Mouse (Mus musculus) lung, embryonic 14.5 days (tissue): Measurements from ENCODE around the gene Prkcb. TPM values are rescaled to one million over a fixed set of nuclear protein-coding genes. Genes with fewer than 3 reads are reported as not detected.

ENCODE experiments used
- ATAC-seq: fragments of 200-750 bp; cut with Nextera tagmentation; 2 replicates; pipeline ENCODE4 v1.8.0; 2017; ENCODE audit warnings: mild to moderate bottlenecking, moderate TSS enrichment, moderate library complexity; ENCODE audit not compliant: insufficient read depth
- DNase-seq: peaks from one replicate; pipeline ENCODE4 v3.0.0-alpha.2; 2015
- H3K27ac ChIP-seq: fragments of 300-500 bp; sonication (generic); 2 replicates; pipeline ENCODE4 v1.5.1; 2014; ENCODE audit warnings: low read depth, mild to moderate bottlenecking, moderate library complexity
- H3K27me3 ChIP-seq: fragments of 300-500 bp; sonication (generic); 2 replicates; pipeline ENCODE4 v1.6.1; 2014; ENCODE audit warnings: low read length, control low read depth; ENCODE audit not compliant: insufficient read depth
- H3K36me3 ChIP-seq: fragments of 300-500 bp; sonication (generic); 2 replicates; pipeline ENCODE4 v1.6.1; 2014; ENCODE audit warnings: control low read depth; ENCODE audit not compliant: insufficient read depth
- H3K4me1 ChIP-seq: fragments of 300-500 bp; sonication (generic); 2 replicates; pipeline ENCODE4 v1.6.1; 2014; ENCODE audit warnings: antibody characterized with exemption, control low read depth; ENCODE audit not compliant: insufficient read depth
- H3K4me2 ChIP-seq: fragments of 300-500 bp; sonication (generic); 2 replicates; pipeline ENCODE4 v1.6.1; 2014; ENCODE audit warnings: mild to moderate bottlenecking
- H3K4me3 ChIP-seq: fragments of 300-500 bp; sonication (generic); 2 replicates; pipeline ENCODE4 v1.5.1; 2014; ENCODE audit warnings: low read depth, low read length
- H3K9ac ChIP-seq: fragments of 300-500 bp; sonication (generic); 2 replicates; pipeline ENCODE4 v1.6.1; 2014
- H3K9me3 ChIP-seq: fragments of 300-500 bp; sonication (generic); 2 replicates; pipeline ENCODE4 v1.6.1; 2016; ENCODE audit warnings: low read depth, low read length, control low read depth
- CTCF ChIP-seq: IDR thresholded peaks from 2 replicates; pipeline ENCODE4 v1.5.1; 2016; ENCODE audit warnings: antibody characterized with exemption, low read depth
- WGBS: fragments of 180-500 bp; shearing (Covaris S2); extraction: QIAGEN DNeasy Blood & Tissue Kit; methylation state at CpG from one replicate; pipeline ENCODE4 v1.1.7; 2014; 5-methylcytosine and 5-hydroxymethylcytosine counted together
- polyA plus RNA-seq: library from polyadenylated mRNA; unstranded; fragments of >200 nt; fragmentation: Nextera tagmentation; extraction: Ambion mirVana; gene quantifications from 2 replicates; pipeline ENCODE4 v1.2.1, GENCODE M21; 2014

The Prkcb gene
- polyA plus RNA-seq, 1 experiment from 2014 or later = 9.7 TPM

DNA sequence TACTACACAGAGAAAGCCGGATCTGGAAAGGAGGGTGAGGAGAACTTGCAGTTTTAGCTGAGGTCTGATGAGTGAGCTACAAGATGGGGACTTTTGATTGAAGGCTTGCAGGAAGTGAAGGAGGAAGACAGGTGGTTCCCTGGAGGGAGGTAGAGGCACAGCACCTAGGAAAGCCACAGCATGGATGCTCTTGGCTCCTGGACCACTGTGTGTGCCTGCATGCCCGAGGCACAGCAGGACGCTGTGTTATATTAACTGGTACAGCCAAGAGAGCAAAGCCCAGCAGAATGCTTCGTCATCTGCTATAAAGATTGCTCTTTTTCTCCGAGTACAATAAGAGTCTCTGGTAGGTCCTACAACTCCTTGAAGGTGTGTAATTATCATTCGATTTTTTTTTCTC is 188.1 kb downstream of the Prkcb start:
- TF ChIP-seq CTCF = no peak
- Histone ChIP-seq H3K4me1 (no peaks in the 10 kb centered on the region), H3K4me3 (no peak overlapping the region), H3K4me2 (no peak overlapping the region), H3K9me3 (peaks cover 5% of the 10 kb centered on the region; the same call in 1 of the 2 replicates), H3K27ac (no peak overlapping the region), H3K9ac (no peak overlapping the region), H3K36me3 (no peaks in the 10 kb centered on the region), H3K27me3 (no peaks in the 10 kb centered on the region)
- WGBS = 84% methylated on average over 6 of the region's 6 CpGs
- no peak for DNase-seq
- ATAC-seq = no peak

DNA sequence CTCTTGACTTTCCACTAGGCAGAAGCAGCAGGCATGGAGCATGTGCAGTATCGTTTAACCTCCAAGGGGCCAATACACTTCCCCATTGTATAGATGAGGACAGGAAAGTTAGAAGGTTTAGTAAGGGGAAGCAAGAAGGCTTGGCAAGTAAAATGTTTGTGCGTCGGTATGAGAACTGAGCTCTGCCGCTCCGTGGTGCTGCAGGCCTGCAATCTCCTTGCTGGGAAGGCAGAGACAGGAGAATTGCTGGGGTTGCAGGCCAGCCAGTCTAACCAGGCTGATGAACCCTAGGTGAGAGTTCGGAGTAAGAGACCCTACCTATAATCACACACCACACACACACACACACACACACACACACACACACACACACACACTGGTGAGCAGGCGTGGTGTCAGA is 188.6 kb downstream of the Prkcb start:
- H3K36me3 ChIP-seq = no peaks in the 10 kb centered on the region
- no peaks in the 10 kb centered on the region for H3K4me1 ChIP-seq
- no peak for TF ChIP-seq CTCF
- ATAC-seq (no peak), DNase-seq (no peak)
- H3K9me3 ChIP-seq = peaks cover 5% of the 10 kb centered on the region; the same call in 1 of the 2 replicates
- H3K27ac ChIP-seq = no peak overlapping the region
- no peak overlapping the region for H3K4me2 ChIP-seq
- no peak overlapping the region for H3K9ac ChIP-seq
- H3K27me3 ChIP-seq = no peaks in the 10 kb centered on the region
- WGBS = 51% methylated on average over 7 of the region's 7 CpGs
- no peak overlapping the region for H3K4me3 ChIP-seq

DNA sequence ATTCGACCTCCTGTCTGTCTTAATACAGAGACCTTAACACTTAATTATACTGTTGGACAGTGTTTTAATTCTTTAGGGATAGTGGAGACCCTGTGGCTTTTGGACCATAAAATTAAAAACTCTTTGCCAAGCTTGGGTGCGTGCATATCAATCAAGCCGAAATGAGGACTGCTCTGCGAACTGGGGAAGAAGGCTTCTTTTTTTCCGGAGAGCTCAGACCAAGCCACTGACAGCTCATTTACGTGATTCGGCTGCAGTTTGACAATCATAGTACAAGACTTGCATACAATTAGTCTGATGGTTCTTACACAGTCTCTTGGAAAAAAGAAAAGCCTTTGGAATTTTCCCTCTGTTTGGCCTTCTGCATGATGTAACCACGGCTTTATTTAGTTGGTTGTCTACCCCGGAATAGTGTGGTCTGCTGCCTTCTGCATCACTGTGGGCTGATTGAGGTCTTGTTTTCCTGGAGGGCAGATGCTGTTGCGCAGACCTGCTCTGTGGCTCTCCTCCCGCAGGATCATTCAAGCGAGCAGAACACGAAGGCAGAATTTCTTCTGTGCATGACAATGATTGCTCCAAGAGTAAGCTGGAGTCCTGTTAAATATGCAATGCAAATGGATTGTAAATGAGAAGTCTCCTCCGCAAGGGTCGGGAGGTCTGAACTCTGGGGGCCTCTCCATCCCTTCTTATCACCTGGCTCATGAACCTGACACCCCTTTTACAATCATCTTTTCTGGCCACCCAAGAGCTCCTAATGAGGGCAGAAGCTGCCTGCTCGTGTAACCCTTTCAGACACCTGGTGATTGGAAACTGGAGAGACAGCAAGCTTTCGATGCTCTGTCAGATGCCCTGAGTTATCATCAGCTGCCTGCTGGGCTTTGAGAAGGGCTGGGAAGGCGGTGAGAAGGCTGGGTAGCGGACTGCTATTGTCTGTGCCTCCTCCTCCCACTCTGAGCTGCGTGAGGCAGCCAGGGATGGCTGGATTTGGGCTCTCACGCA is 189.3 kb downstream of the Prkcb start:
- H3K4me2 ChIP-seq = no peak overlapping the region
- H3K9ac ChIP-seq = no peak overlapping the region
- no peak overlapping the region for H3K27ac ChIP-seq
- ATAC-seq (no peak), DNase-seq (no peak)
- H3K4me1 ChIP-seq = no peaks in the 10 kb centered on the region
- no peaks in the 10 kb centered on the region for H3K36me3 ChIP-seq
- H3K4me3 ChIP-seq = no peak overlapping the region
- no peaks in the 10 kb centered on the region for H3K27me3 ChIP-seq
- H3K9me3 ChIP-seq = peaks cover 5% of the 10 kb centered on the region; the same call in 1 of the 2 replicates
- WGBS = 18% methylated on average over 21 of the region's 21 CpGs
- no peak for TF ChIP-seq CTCF

DNA sequence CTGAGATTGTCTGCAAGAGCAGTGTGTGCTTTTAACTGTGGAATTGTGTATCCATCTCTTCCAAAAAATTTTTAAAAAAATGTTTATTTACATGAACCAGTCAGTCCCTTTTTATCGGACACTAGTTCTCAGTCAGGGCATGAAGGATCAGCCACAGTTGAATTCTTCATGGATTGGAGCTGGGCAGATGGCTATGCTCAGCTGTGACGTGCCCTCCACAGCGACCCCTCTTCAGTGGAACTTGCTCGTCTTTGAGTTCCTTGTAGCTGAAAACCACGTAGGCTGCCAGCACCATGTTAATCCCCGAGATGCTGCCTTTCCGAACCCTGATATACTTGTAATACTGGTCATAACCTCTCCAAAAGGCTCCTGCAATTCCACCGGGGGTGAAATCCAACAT is 195.4 kb downstream of the Prkcb start:
- Histone ChIP-seq H3K9me3 (no peaks in the 10 kb centered on the region), H3K9ac (no peak overlapping the region), H3K27me3 (no peaks in the 10 kb centered on the region), H3K4me2 (no peak overlapping the region), H3K4me1 (no peaks in the 10 kb centered on the region), H3K4me3 (no peak overlapping the region), H3K27ac (no peak overlapping the region), H3K36me3 (no peaks in the 10 kb centered on the region)
- WGBS = 48% methylated on average over 8 of the region's 8 CpGs
- DNase-seq (peak; percentile 71), ATAC-seq (peak; percentile 90; the same call in 1 of the 2 replicates)
- no peak for TF ChIP-seq CTCF

DNA sequence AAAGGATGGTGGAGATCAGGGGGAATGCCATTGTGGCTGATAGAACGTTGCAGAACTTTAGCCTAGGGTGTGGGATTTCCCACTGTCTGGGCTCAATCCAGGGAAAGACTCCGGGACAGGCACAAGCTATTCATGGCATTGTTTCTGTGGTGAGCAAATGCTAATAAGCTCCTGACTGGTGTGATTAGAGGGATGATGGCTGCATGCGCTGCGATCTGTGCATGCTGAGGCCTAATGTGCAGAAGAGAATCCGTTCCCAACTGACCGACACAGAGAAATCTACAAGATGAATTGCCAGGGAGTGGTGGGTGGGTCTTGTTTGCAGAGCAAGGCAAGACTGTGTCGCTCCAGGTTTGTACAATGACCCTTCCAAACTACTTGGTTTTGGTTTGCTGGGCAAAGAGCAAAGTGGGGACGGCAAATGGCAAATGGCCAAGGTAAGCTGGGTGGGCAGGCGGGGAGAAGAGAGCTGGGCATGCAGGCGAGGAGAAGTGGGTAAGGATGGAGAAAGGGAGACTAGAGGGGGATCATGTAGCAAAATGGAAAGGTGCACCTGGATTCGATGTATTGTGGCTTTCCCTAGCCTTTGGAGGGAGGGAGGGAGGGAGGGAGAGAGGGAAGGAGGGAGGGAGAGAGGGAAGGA is 199.5 kb downstream of the Prkcb start:
- 56% methylated on average over 11 of the region's 11 CpGs for WGBS
- no peak for TF ChIP-seq CTCF
- ATAC-seq = no peak

DNA sequence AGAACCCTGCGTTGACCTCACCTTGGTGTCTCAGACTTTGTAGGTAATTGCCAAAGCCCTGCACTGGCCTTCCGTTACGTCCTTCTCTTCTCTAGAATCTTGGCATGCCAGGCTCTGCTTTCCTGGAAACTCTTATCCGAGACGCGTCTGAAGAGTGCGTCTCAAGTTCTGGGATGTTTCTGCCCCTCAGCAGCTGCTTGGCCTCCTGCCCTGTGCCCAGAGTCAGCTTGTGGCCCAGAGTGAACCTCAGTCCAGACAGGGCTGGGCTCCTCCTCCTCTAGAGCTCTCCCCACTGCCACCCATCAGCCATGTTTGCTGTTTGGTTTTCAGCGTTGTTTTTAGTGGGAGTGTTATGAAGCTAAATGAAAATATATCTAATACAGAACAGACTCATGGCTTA is 203.5 kb downstream of the Prkcb start:
- no peak for DNase-seq
- Histone ChIP-seq H3K4me2 (no peak overlapping the region), H3K27me3 (no peaks in the 10 kb centered on the region), H3K9ac (no peak overlapping the region), H3K9me3 (no peaks in the 10 kb centered on the region), H3K36me3 (no peaks in the 10 kb centered on the region), H3K27ac (no peak overlapping the region), H3K4me3 (no peak overlapping the region), H3K4me1 (no peaks in the 10 kb centered on the region)
- WGBS = 62% methylated on average over 8 of the region's 8 CpGs
- no peak for ATAC-seq
- no peak for TF ChIP-seq CTCF

More for the DNA sequence above, 199.5 kb downstream of the Prkcb start:
- no peak for DNase-seq
- H3K4me1 ChIP-seq = no peaks in the 10 kb centered on the region
- H3K9me3 ChIP-seq = no peaks in the 10 kb centered on the region
- H3K4me3 ChIP-seq = no peak overlapping the region
- H3K27ac ChIP-seq = no peak overlapping the region
- no peaks in the 10 kb centered on the region for H3K36me3 ChIP-seq
- no peaks in the 10 kb centered on the region for H3K27me3 ChIP-seq
- no peak overlapping the region for H3K9ac ChIP-seq
- H3K4me2 ChIP-seq = no peak overlapping the region

DNA sequence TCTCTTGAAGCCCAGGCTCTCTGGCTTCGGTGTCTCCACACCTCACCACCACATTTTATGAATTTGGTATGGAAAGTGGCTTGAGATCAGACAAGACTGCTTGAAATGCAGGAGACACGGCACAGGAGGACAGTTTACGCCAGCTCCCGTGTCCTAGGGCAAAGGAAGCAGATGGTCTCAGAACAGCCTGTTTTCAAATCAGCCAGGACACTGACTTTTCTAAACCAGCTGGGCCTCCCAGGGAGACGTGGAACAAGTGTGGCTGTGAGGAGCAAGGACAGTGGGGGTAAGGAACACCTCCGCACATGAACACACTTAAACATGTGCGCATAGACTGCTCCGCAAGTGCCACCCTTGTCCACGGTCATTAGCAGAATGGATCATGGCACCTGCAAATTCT is 204.4 kb downstream of the Prkcb start:
- Histone ChIP-seq H3K27ac (no peak overlapping the region), H3K9me3 (no peaks in the 10 kb centered on the region), H3K9ac (no peak overlapping the region), H3K4me2 (no peak overlapping the region), H3K27me3 (no peaks in the 10 kb centered on the region), H3K4me1 (no peaks in the 10 kb centered on the region), H3K4me3 (no peak overlapping the region), H3K36me3 (no peaks in the 10 kb centered on the region)
- WGBS = 78% methylated on average over 9 of the region's 9 CpGs
- DNase-seq (no peak), ATAC-seq (no peak)
- TF ChIP-seq CTCF = no peak
